8 mouse cellular contexts compared by ENCODE assay signal in genomic region chr17:35233114-35233980, GRCm38 (mm10). TPM values are rescaled to one million over a fixed set of nuclear protein-coding genes. Genes with fewer than 3 reads are reported as not detected.
DNase-seq lines count a peak whose midpoint lies in the region; ATAC-seq and TF ChIP-seq lines count a peak whose summit lies in the region.

TSS of gene Atp6v1g2 (plus strand) at chr17:35233660.

- no peak for DNase-seq in cerebellum, adult 2 months
- DNase-seq in cerebellum, postnatal 36 days = no peak
- DNase-seq in ovary, postnatal 36 days (ENCODE audit: low spot score) = peak; percentile 45
- no peak for DNase-seq in ovary, postnatal 10 days (ENCODE audit: low spot score)
- no peak for DNase-seq in hindbrain, embryonic 11.5 days (ENCODE audit: low spot score)
- no peak for DNase-seq in spleen, adult 12 weeks (ENCODE audit: low spot score)

- 0 out of 2 replicates have a peak within 1 kb of the TSS, but pooled peaks have one; percentile 79 for H3K4me2 ChIP-seq in hindbrain, embryonic 11.5 days (replicated peaks; ENCODE audit: low read depth, low read length)
- H3K4me2 ChIP-seq in limb, embryonic 13.5 days (replicated peaks) = peak within 1 kb of the TSS; percentile 88
- peak within 1 kb of the TSS; percentile 65 for H3K4me2 ChIP-seq in stomach, embryonic 16.5 days (ENCODE audit: low read depth, low read length)

- 45% methylated on average over 18 of the region's 18 CpGs for WGBS in cerebellum, adult 2 months
- WGBS in hindbrain, embryonic 11.5 days = 86% methylated on average over 18 of the region's 18 CpGs
- 66% methylated on average over 18 of the region's 18 CpGs for WGBS in limb, embryonic 13.5 days
- 40% methylated on average over 18 of the region's 18 CpGs for WGBS in stomach, embryonic 16.5 days

- H3K27ac ChIP-seq in cerebellum, adult 2 months (ENCODE audit: insufficient read depth, low read length) = no peak within 1 kb of the TSS
- H3K27ac ChIP-seq in hindbrain, embryonic 11.5 days (ENCODE audit: low read depth, low read length) = no peak within 1 kb of the TSS
- H3K27ac ChIP-seq in limb, embryonic 13.5 days = peak within 1 kb of the TSS; percentile 95; the same call in 1 of the 2 replicates
- peak within 1 kb of the TSS; percentile 98 for H3K27ac ChIP-seq in stomach, embryonic 16.5 days (ENCODE audit: low read length)

- no peak for TF ChIP-seq POLR2A in cerebellum, adult 2 months (IDR thresholded peaks at IDR 0.05; ENCODE audit: borderline replicate concordance, insufficient read depth, low read length)

- no peak for ATAC-seq in hindbrain, embryonic 11.5 days (ENCODE audit: low FRiP score)
- no peak for ATAC-seq in limb, embryonic 13.5 days (ENCODE audit: low FRiP score, low read depth)
- peak; percentile 11 for ATAC-seq in stomach, embryonic 16.5 days (ENCODE audit: insufficient read depth, low FRiP score)

- no peaks in the 10 kb centered on the region for H3K27me3 ChIP-seq in cerebellum, adult 2 months (ENCODE audit: control insufficient read depth, insufficient read depth, low read length)
- no peaks in the 10 kb centered on the region for H3K27me3 ChIP-seq in hindbrain, embryonic 11.5 days (ENCODE audit: control insufficient read depth, insufficient read depth, low read length)
- no peaks in the 10 kb centered on the region for H3K27me3 ChIP-seq in limb, embryonic 13.5 days
- no peaks in the 10 kb centered on the region for H3K27me3 ChIP-seq in stomach, embryonic 16.5 days (ENCODE audit: control insufficient read depth, insufficient read depth, low read length)

- H3K4me3 ChIP-seq in cerebellum, adult 2 months (replicated peaks; ENCODE audit: insufficient read depth, low read depth, low read length) = peak within 1 kb of the TSS; percentile 83
- peak within 1 kb of the TSS; percentile 46 for H3K4me3 ChIP-seq in hindbrain, embryonic 11.5 days (ENCODE audit: low read depth, low read length)
- H3K4me3 ChIP-seq in limb, embryonic 13.5 days = peak within 1 kb of the TSS; percentile 63
- H3K4me3 ChIP-seq in stomach, embryonic 16.5 days (replicated peaks; ENCODE audit: low read length) = peak within 1 kb of the TSS; percentile 65

- no peaks in the 10 kb centered on the region for H3K36me3 ChIP-seq in hindbrain, embryonic 11.5 days (ENCODE audit: control insufficient read depth, insufficient read depth, low read length)
- H3K36me3 ChIP-seq in limb, embryonic 13.5 days = peaks cover 42% of the 10 kb centered on the region
- H3K36me3 ChIP-seq in stomach, embryonic 16.5 days (ENCODE audit: control insufficient read depth, insufficient read depth, low read length) = peaks cover 8% of the 10 kb centered on the region; the same call in 1 of the 2 replicates

- peaks cover 5% of the 10 kb centered on the region; the same call in 1 of the 2 replicates for H3K4me1 ChIP-seq in cerebellum, adult 2 months (ENCODE audit: control insufficient read depth, insufficient read depth, low read length)
- H3K4me1 ChIP-seq in hindbrain, embryonic 11.5 days (replicated peaks; ENCODE audit: control insufficient read depth, insufficient read depth, low read length) = 0 out of 2 replicates have a peak, but pooled peaks cover 3% of the 10 kb centered on the region
- peaks cover 38% of the 10 kb centered on the region for H3K4me1 ChIP-seq in limb, embryonic 13.5 days
- H3K4me1 ChIP-seq in stomach, embryonic 16.5 days (ENCODE audit: control insufficient read depth, insufficient read depth, low read length) = peaks cover 33% of the 10 kb centered on the region

- no peak within 1 kb of the TSS for H3K9ac ChIP-seq in hindbrain, embryonic 11.5 days (ENCODE audit: low read depth, low read length)
- H3K9ac ChIP-seq in limb, embryonic 13.5 days = peak within 1 kb of the TSS; percentile 92
- peak within 1 kb of the TSS; percentile 91 for H3K9ac ChIP-seq in stomach, embryonic 16.5 days (ENCODE audit: low read length)

- H3K9me3 ChIP-seq in hindbrain, embryonic 11.5 days (ENCODE audit: control insufficient read depth, low read length) = no peaks in the 10 kb centered on the region
- H3K9me3 ChIP-seq in limb, embryonic 13.5 days = no peaks in the 10 kb centered on the region
- no peaks in the 10 kb centered on the region for H3K9me3 ChIP-seq in stomach, embryonic 16.5 days (replicated peaks; ENCODE audit: control insufficient read depth, low read length)

- TF ChIP-seq CTCF in cerebellum, adult 2 months (IDR thresholded peaks at IDR 0.05; ENCODE audit: borderline replicate concordance, insufficient read depth, low read depth, low read length) = no peak

RNA-seq across cellular contexts. Expression of gene Atp6v1g2, which starts in this region (rescaled TPM):
- 628 TPM in 2 replicates for polyA plus RNA-seq in cerebellum, adult 2 months (2012; rRNA removed)
- polyA plus RNA-seq in hindbrain, embryonic 11.5 days (2014; fragmentation: Nextera tagmentation; extraction: Ambion mirVana) = 14.7 and 16.8 TPM in 2 replicates
- 4.2 and 5.3 TPM in 2 replicates for polyA plus RNA-seq in limb, embryonic 13.5 days (2015; fragmentation: Nextera tagmentation; extraction: Ambion mirVana)
- 6.0 and 6.8 TPM in 2 replicates for polyA plus RNA-seq in stomach, embryonic 16.5 days (2015; fragmentation: Nextera tagmentation; extraction: Ambion mirVana)

Comparison
In these comparisons a context has a peak if more than half of its experiments do, and no peak if none do; other contexts are left out.
1. RNA of gene Atp6v1g2 (polyA plus RNA-seq): 628 TPM in cerebellum, adult 2 months; 14.7 to 16.8 TPM in hindbrain, embryonic 11.5 days, 6.0 to 6.8 TPM in stomach, embryonic 16.5 days and 4.2 to 5.3 TPM in limb, embryonic 13.5 days; every median in the first group is over 10 times any median in the second.
2. H3K27ac ChIP-seq: peak in limb, embryonic 13.5 days (single experiment) and stomach, embryonic 16.5 days (single experiment); none in cerebellum, adult 2 months (single experiment) and hindbrain, embryonic 11.5 days (single experiment).
3. Peak in every context shown above with its lines, with median percentiles within 50 percentile points of each other: H3K4me3 ChIP-seq and H3K4me2 ChIP-seq.